Mouse (Mus musculus) embryonic facial prominence, embryonic 14.5 days (tissue): ENCODE measurements around the gene Ltk. TPM values are rescaled to one million over a fixed set of nuclear protein-coding genes. Genes with fewer than 3 reads are reported as not detected.

Experiments
- ATAC-seq: fragments of 200-750 bp; cut with Nextera tagmentation; 2 replicates; pipeline ENCODE4 v1.8.0; 2017; ENCODE audit warnings: low read depth, moderate number of reproducible peaks, moderate TSS enrichment
- DNase-seq: peaks from one replicate; pipeline ENCODE4 v3.0.0-alpha.2; 2015; ENCODE audit warnings: low spot score
- H3K27ac ChIP-seq: fragments of 300-500 bp; sonication (generic); replicated peaks from 2 replicates; pipeline ENCODE4 v1.5.1; 2014; ENCODE audit warnings: low read depth, mild to moderate bottlenecking, low read length, moderate library complexity
- H3K27me3 ChIP-seq: fragments of 300-500 bp; sonication (generic); replicated peaks from 2 replicates; pipeline ENCODE4 v1.6.1; 2014; ENCODE audit warnings: low read length; ENCODE audit not compliant: control insufficient read depth, insufficient read depth
- H3K36me3 ChIP-seq: fragments of 300-500 bp; sonication (generic); 2 replicates; pipeline ENCODE4 v1.6.1; 2014; ENCODE audit warnings: low read length, mixed read lengths; ENCODE audit not compliant: control insufficient read depth, insufficient read depth
- H3K4me1 ChIP-seq: fragments of 300-500 bp; sonication (generic); 2 replicates; pipeline ENCODE4 v1.6.1; 2014; ENCODE audit warnings: antibody characterized with exemption, low read length; ENCODE audit not compliant: control insufficient read depth, insufficient read depth
- H3K4me2 ChIP-seq: fragments of 300-500 bp; sonication (generic); 2 replicates; pipeline ENCODE4 v1.6.1; 2014; ENCODE audit warnings: low read depth, mild to moderate bottlenecking, low read length, moderate library complexity, mixed read lengths
- H3K4me3 ChIP-seq: fragments of 300-500 bp; sonication (generic); 2 replicates; pipeline ENCODE4 v1.5.1; 2014; ENCODE audit warnings: low read depth, mild to moderate bottlenecking, low read length
- H3K9ac ChIP-seq: fragments of 300-500 bp; sonication (generic); 2 replicates; pipeline ENCODE4 v1.6.1; 2014; ENCODE audit warnings: low read depth, mild to moderate bottlenecking, low read length, moderate library complexity, mixed read lengths
- H3K9me3 ChIP-seq: fragments of 300-500 bp; sonication (generic); 2 replicates; pipeline ENCODE4 v1.6.1; 2016; ENCODE audit warnings: low read length; ENCODE audit not compliant: control insufficient read depth
- WGBS: fragments of 180-500 bp; shearing (Covaris S2); extraction: QIAGEN DNeasy Blood & Tissue Kit; methylation state at CpG from one replicate; pipeline ENCODE4 v1.1.7; 2014; 5-methylcytosine and 5-hydroxymethylcytosine counted together
- polyA plus RNA-seq: library from polyadenylated mRNA; unstranded; fragments of >200 nt; fragmentation: Nextera tagmentation; extraction: Ambion mirVana; gene quantifications from 2 replicates; pipeline ENCODE4 v1.2.1, GENCODE M21; 2014

Gene Ltk
- polyA plus RNA-seq, 1 experiment from 2014 or later, result 0.29 TPM

GRCm38 (mm10) chr2:119767246-119767645, 7.0 kb upstream of the Ltk start:
- Histone ChIP-seq H3K36me3 (peaks cover 79% of the 10 kb centered on the region), H3K4me2 (no peak overlapping the region), H3K27me3 (no peaks in the 10 kb centered on the region), H3K4me1 (no peaks in the 10 kb centered on the region), H3K4me3 (no peak overlapping the region), H3K27ac (no peak overlapping the region), H3K9me3 (no peaks in the 10 kb centered on the region), H3K9ac (no peak overlapping the region)
- ATAC-seq, result no peak
- 91% methylated on average over 6 of the region's 6 CpGs for WGBS
- DNase-seq, result no peak

- Histone ChIP-seq H3K4me1 (no peaks in the 10 kb centered on the region), H3K9me3 (no peaks in the 10 kb centered on the region), H3K27ac (no peak overlapping the region), H3K4me3 (no peak overlapping the region), H3K36me3 (peaks cover 45% of the 10 kb centered on the region), H3K4me2 (no peak overlapping the region), H3K9ac (no peak overlapping the region), H3K27me3 (peaks cover 26% of the 10 kb centered on the region)
- 45% methylated on average over 4 of the region's 4 CpGs for WGBS
- peak; percentile 34; the same call in 1 of the 2 replicates for ATAC-seq
- no peak for DNase-seq
Observed at GRCm38 (mm10) chr2:119763924-119764323, 3.7 kb upstream of the Ltk start.

- Histone ChIP-seq H3K4me3 (no peak overlapping the region), H3K9ac (no peak overlapping the region), H3K4me2 (no peak overlapping the region), H3K9me3 (no peaks in the 10 kb centered on the region), H3K36me3 (peaks cover 34% of the 10 kb centered on the region), H3K4me1 (no peaks in the 10 kb centered on the region), H3K27me3 (peaks cover 43% of the 10 kb centered on the region), H3K27ac (no peak overlapping the region)
- DNase-seq (no peak), ATAC-seq (no peak)
- 70% methylated on average over 1 of the region's 1 CpGs for WGBS
Observed at GRCm38 (mm10) chr2:119762276-119762675, 2.0 kb upstream of the Ltk start.

- DNase-seq (no peak), ATAC-seq (no peak)
- Histone ChIP-seq H3K4me2 (peak overlapping the region; percentile 100), H3K27ac (no peak overlapping the region), H3K27me3 (peaks cover 66% of the 10 kb centered on the region), H3K4me3 (peak overlapping the region; percentile 60), H3K9ac (peak overlapping the region; percentile 61; the same call in 1 of the 2 replicates), H3K4me1 (no peaks in the 10 kb centered on the region), H3K9me3 (no peaks in the 10 kb centered on the region), H3K36me3 (peaks cover 8% of the 10 kb centered on the region)
- WGBS, result 5% methylated on average over 39 of the region's 44 CpGs
Observed at GRCm38 (mm10) chr2:119758844-119759835, 1.1 kb downstream of the Ltk start.

GRCm38 (mm10) chr2:119758101-119758843, 2.0 kb downstream of the Ltk start:
- Histone ChIP-seq H3K4me3 (peak overlapping the region; percentile 60), H3K9me3 (no peaks in the 10 kb centered on the region), H3K27me3 (peaks cover 68% of the 10 kb centered on the region), H3K4me2 (peak overlapping the region; percentile 100), H3K9ac (peak overlapping the region; percentile 61), H3K27ac (no peak overlapping the region), H3K4me1 (no peaks in the 10 kb centered on the region), H3K36me3 (no peaks in the 10 kb centered on the region)
- DNase-seq, result no peak
- WGBS, result 1% methylated on average over 16 of the region's 77 CpGs
- peak; percentile 39 for ATAC-seq

- H3K4me3 ChIP-seq, result peak overlapping the region; percentile 60
- DNase-seq, result no peak
- peak overlapping the region; percentile 61 for H3K9ac ChIP-seq
- no peak overlapping the region for H3K27ac ChIP-seq
- no peaks in the 10 kb centered on the region for H3K9me3 ChIP-seq
- H3K36me3 ChIP-seq, result no peaks in the 10 kb centered on the region
- peaks cover 74% of the 10 kb centered on the region for H3K27me3 ChIP-seq
- H3K4me1 ChIP-seq, result no peaks in the 10 kb centered on the region
- H3K4me2 ChIP-seq, result peak overlapping the region; percentile 100
- ATAC-seq, result peak; percentile 21; the same call in 1 of the 2 replicates
- WGBS, result 7% methylated on average over 11 of the region's 31 CpGs
Observed at GRCm38 (mm10) chr2:119757601-119758100, 2.6 kb downstream of the Ltk start.

- Histone ChIP-seq H3K4me1 (peaks cover 3% of the 10 kb centered on the region; the same call in 1 of the 2 replicates), H3K9me3 (no peaks in the 10 kb centered on the region), H3K27me3 (peaks cover 50% of the 10 kb centered on the region), H3K9ac (no peak overlapping the region), H3K27ac (no peak overlapping the region), H3K36me3 (no peaks in the 10 kb centered on the region), H3K4me2 (no peak overlapping the region), H3K4me3 (no peak overlapping the region)
- 73% methylated on average over 13 of the region's 13 CpGs for WGBS
- DNase-seq (no peak), ATAC-seq (no peak)
Observed at GRCm38 (mm10) chr2:119749260-119749659, 11.0 kb downstream of the Ltk start.

GRCm38 (mm10) chr2:119747554-119747953, 12.7 kb downstream of the Ltk start:
- Histone ChIP-seq H3K4me3 (no peak overlapping the region), H3K4me2 (no peak overlapping the region), H3K27me3 (peaks cover 58% of the 10 kb centered on the region), H3K9me3 (no peaks in the 10 kb centered on the region), H3K9ac (no peak overlapping the region), H3K27ac (no peak overlapping the region), H3K4me1 (peaks cover 8% of the 10 kb centered on the region; the same call in 1 of the 2 replicates), H3K36me3 (no peaks in the 10 kb centered on the region)
- ATAC-seq, result no peak
- no peak for DNase-seq
- WGBS, result 68% methylated on average over 7 of the region's 7 CpGs
